Mouse (Mus musculus) megakaryocyte, embryonic 14.5 days (primary cell): ENCODE measurements around the gene Sobp.

Source experiments
- FLI1 ChIP-seq: IDR thresholded peaks from 2 replicates; pipeline ENCODE4 v1.6.1; 2012; ENCODE audit warnings: low read length, inconsistent platforms, mixed read lengths
- GATA1 ChIP-seq: IDR thresholded peaks from 3 replicates; pipeline ENCODE4 v1.6.1; 2012; ENCODE audit warnings: mixed read lengths, low read length, inconsistent platforms, borderline replicate concordance

DNA sequence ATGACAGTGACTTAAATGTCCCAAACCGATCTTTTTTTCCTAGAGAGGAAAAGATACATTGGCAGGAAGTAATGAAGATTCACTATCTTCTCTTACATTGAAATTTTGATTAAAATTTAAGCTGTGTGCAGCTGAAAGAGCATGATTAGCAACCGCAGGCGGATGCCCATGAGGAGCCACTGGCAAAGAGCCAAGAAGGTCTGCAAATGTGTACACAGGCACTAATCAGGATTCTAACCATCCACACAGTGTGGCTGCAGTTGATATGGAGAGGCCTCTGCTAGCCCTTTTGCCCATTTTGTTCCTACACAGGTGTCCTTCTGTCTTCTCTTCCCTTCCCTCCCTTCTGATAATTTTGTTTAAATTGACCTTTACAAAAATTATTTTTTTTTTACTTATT, 84.3 kb downstream of the Sobp start:
- no peak for TF ChIP-seq GATA1
- no peak for TF ChIP-seq FLI1
